Mouse (Mus musculus) hindbrain, embryonic 12.5 days (tissue): ENCODE results near the gene Serpinh1. TPM values are rescaled to one million over a fixed set of nuclear protein-coding genes. Genes with fewer than 3 reads are reported as not detected.
"Not testable (repeated sequence)": the region's sequence is repeated elsewhere in the genome, so short reads cannot be mapped to it uniquely, and the experiment has no call there.

Experiments used
- ATAC-seq: fragments of 200-750 bp; cut with Nextera tagmentation; 2 replicates; pipeline ENCODE4 v1.8.0; 2017; ENCODE audit warnings: moderate TSS enrichment; ENCODE audit not compliant: low FRiP score
- H3K27ac ChIP-seq: fragments of 300-500 bp; sonication (generic); 2 replicates; pipeline ENCODE4 v1.5.1; 2016; ENCODE audit warnings: mild to moderate bottlenecking
- H3K27me3 ChIP-seq: fragments of 300-500 bp; sonication (generic); 2 replicates; pipeline ENCODE4 v1.6.1; 2016; ENCODE audit warnings: mild to moderate bottlenecking
- H3K36me3 ChIP-seq: fragments of 300-500 bp; sonication (generic); 2 replicates; pipeline ENCODE4 v1.6.1; 2016; ENCODE audit warnings: mild to moderate bottlenecking
- H3K4me1 ChIP-seq: fragments of 300-500 bp; sonication (generic); 2 replicates; pipeline ENCODE4 v1.6.1; 2016
- H3K4me2 ChIP-seq: fragments of 300-500 bp; sonication (generic); replicated peaks from 2 replicates; pipeline ENCODE4 v1.6.1; 2016; ENCODE audit warnings: mild to moderate bottlenecking
- H3K4me3 ChIP-seq: fragments of 300-500 bp; sonication (generic); 2 replicates; pipeline ENCODE4 v1.5.1; 2016; ENCODE audit warnings: mild to moderate bottlenecking
- H3K9ac ChIP-seq: fragments of 300-500 bp; sonication (generic); 2 replicates; pipeline ENCODE4 v1.6.1; 2016; ENCODE audit warnings: mild to moderate bottlenecking, moderate library complexity
- H3K9me3 ChIP-seq: fragments of 300-500 bp; sonication (generic); replicated peaks from 2 replicates; pipeline ENCODE4 v1.6.1; 2016; ENCODE audit warnings: mild to moderate bottlenecking
- WGBS: fragments of 180-500 bp; shearing (Covaris S2); methylation state at CpG from one replicate; pipeline ENCODE4 v1.1.7; 2016; 5-methylcytosine and 5-hydroxymethylcytosine counted together
- polyA plus RNA-seq: library from polyadenylated mRNA; unstranded; fragments of >200 nt; fragmentation: Nextera tagmentation; extraction: Ambion mirVana; gene quantifications from 2 replicates; pipeline ENCODE4 v1.2.1, GENCODE M21; 2016

Gene Serpinh1
- polyA plus RNA-seq, 1 experiment from 2014 or later: 838 TPM

- H3K4me2 ChIP-seq: peak overlapping the region; percentile 21; the same call in 1 of the 2 replicates
- H3K27me3 ChIP-seq: no peaks in the 10 kb centered on the region
- 0 out of 2 replicates have a peak overlapping the region, but pooled peaks have one; percentile 5 for H3K9ac ChIP-seq
- ATAC-seq: no peak
- peaks cover 76% of the 10 kb centered on the region for H3K4me1 ChIP-seq
- no peaks in the 10 kb centered on the region for H3K9me3 ChIP-seq
- no peak overlapping the region for H3K4me3 ChIP-seq
- peaks cover 29% of the 10 kb centered on the region for H3K36me3 ChIP-seq
- no peak overlapping the region for H3K27ac ChIP-seq
- 57% methylated on average over 5 of the region's 5 CpGs for WGBS
Measured at GRCm38 (mm10) chr7:99386030-99386429, 33.0 kb upstream of the Serpinh1 start.

GRCm38 (mm10) chr7:99384101-99384611, 31.1 kb upstream of the Serpinh1 start:
- Histone ChIP-seq H3K9ac (peak overlapping the region; percentile 82), H3K4me1 (peaks cover 72% of the 10 kb centered on the region), H3K4me2 (peak overlapping the region; percentile 89), H3K27me3 (no peaks in the 10 kb centered on the region), H3K27ac (peak overlapping the region; percentile 78), H3K9me3 (no peaks in the 10 kb centered on the region), H3K4me3 (peak overlapping the region; percentile 71), H3K36me3 (peaks cover 18% of the 10 kb centered on the region)
- WGBS: 19% methylated on average over 4 of the region's 4 CpGs
- no peak for ATAC-seq

GRCm38 (mm10) chr7:99383246-99383645, 30.2 kb upstream of the Serpinh1 start:
- no peaks in the 10 kb centered on the region for H3K9me3 ChIP-seq
- no peak for ATAC-seq
- peaks cover 10% of the 10 kb centered on the region for H3K36me3 ChIP-seq
- peak overlapping the region; percentile 71 for H3K4me3 ChIP-seq
- no peaks in the 10 kb centered on the region for H3K27me3 ChIP-seq
- H3K4me2 ChIP-seq: peak overlapping the region; percentile 89
- H3K4me1 ChIP-seq: peaks cover 72% of the 10 kb centered on the region
- WGBS: 42% methylated on average over 5 of the region's 5 CpGs
- H3K9ac ChIP-seq: peak overlapping the region; percentile 82
- H3K27ac ChIP-seq: peak overlapping the region; percentile 35; the same call in 1 of the 2 replicates

- H3K9me3 ChIP-seq: no peaks in the 10 kb centered on the region
- H3K4me2 ChIP-seq: peak overlapping the region; percentile 89
- H3K27me3 ChIP-seq: no peaks in the 10 kb centered on the region
- WGBS: 10% methylated on average over 30 of the region's 30 CpGs
- H3K4me3 ChIP-seq: peak overlapping the region; percentile 71
- peak overlapping the region; percentile 86 for H3K27ac ChIP-seq
- peaks cover 1% of the 10 kb centered on the region for H3K36me3 ChIP-seq
- H3K9ac ChIP-seq: peak overlapping the region; percentile 82
- 0 out of 2 replicates have a peak, but pooled peaks have one; percentile 0 for ATAC-seq
- peaks cover 69% of the 10 kb centered on the region for H3K4me1 ChIP-seq
Measured at GRCm38 (mm10) chr7:99382088-99383000, 29.3 kb upstream of the Serpinh1 start.

- H3K27me3 ChIP-seq: no peaks in the 10 kb centered on the region
- peak within 1 kb of the TSS; percentile 98 for H3K27ac ChIP-seq
- ATAC-seq: peak; percentile 96
- no peaks in the 10 kb centered on the region for H3K36me3 ChIP-seq
- peak within 1 kb of the TSS; percentile 89 for H3K4me2 ChIP-seq
- under 1% methylated on average over 73 of the region's 73 CpGs for WGBS
- peaks cover 67% of the 10 kb centered on the region for H3K4me1 ChIP-seq
- H3K4me3 ChIP-seq: peak within 1 kb of the TSS; percentile 71
- peak within 1 kb of the TSS; percentile 82 for H3K9ac ChIP-seq
- H3K9me3 ChIP-seq: no peaks in the 10 kb centered on the region
Measured at GRCm38 (mm10) chr7:99381214-99382087, 28.4 kb upstream of the Serpinh1 start, which contains the start of gene Gdpd5. TSS of gene Gdpd5 (plus strand) at chr7:99381414.

DNA sequence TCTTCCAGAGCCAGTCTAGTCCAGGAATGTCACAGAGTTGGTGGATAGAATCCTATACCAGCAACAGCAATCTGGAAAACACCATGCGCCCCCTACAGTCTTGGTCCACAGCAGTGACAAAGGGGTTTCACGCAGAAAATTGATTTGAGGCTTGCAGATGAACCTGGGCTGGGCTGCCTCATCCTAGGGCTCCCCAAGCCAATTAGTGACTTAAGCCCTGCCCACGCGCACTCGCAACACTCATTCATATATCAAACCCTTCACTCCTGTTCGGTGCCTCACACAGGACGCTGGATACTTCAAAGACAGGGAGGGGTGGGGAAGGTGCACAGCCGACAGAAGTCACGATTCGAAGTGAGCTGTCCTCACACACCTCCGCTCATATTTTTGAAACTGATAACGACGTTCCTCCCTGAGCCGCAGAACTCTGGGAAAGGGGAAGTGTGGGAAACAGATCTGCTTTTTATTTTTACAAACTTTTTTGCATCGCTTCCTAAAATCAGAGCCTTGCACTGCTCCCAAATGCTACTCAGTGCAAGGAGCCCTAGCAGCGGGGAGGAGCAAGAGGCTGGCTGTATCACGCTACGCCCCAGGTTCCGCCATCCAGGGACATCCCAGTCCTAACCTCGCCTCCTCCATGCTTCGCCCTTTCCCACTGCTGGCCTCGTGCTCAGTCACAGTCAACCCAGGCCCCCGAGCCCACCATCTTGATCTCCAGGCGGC, 27.6 kb upstream of the Serpinh1 start:
- no peaks in the 10 kb centered on the region for H3K36me3 ChIP-seq
- peak; percentile 66 for ATAC-seq
- no peaks in the 10 kb centered on the region for H3K27me3 ChIP-seq
- WGBS: under 1% methylated on average over 24 of the region's 24 CpGs
- H3K4me1 ChIP-seq: peaks cover 59% of the 10 kb centered on the region
- peak overlapping the region; percentile 98 for H3K27ac ChIP-seq
- H3K9ac ChIP-seq: peak overlapping the region; percentile 82
- H3K4me2 ChIP-seq: peak overlapping the region; percentile 89
- H3K9me3 ChIP-seq: no peaks in the 10 kb centered on the region
- peak overlapping the region; percentile 71 for H3K4me3 ChIP-seq

GRCm38 (mm10) chr7:99378870-99379269, 25.8 kb upstream of the Serpinh1 start:
- WGBS: 42% methylated on average over 8 of the region's 8 CpGs
- Histone ChIP-seq H3K27me3 (no peaks in the 10 kb centered on the region), H3K4me2 (no peak overlapping the region), H3K9ac (peak overlapping the region; percentile 27; the same call in 1 of the 2 replicates), H3K4me3 (no peak overlapping the region), H3K36me3 (no peaks in the 10 kb centered on the region), H3K9me3 (no peaks in the 10 kb centered on the region), H3K27ac (0 out of 2 replicates have a peak overlapping the region, but pooled peaks have one; percentile 30), H3K4me1 (peaks cover 44% of the 10 kb centered on the region)
- no peak for ATAC-seq

GRCm38 (mm10) chr7:99375455-99375854, 22.4 kb upstream of the Serpinh1 start:
- Histone ChIP-seq H3K4me1 (peaks cover 22% of the 10 kb centered on the region), H3K27ac (no peak overlapping the region), H3K9ac (no peak overlapping the region), H3K27me3 (no peaks in the 10 kb centered on the region), H3K9me3 (no peaks in the 10 kb centered on the region), H3K4me2 (no peak overlapping the region), H3K36me3 (no peaks in the 10 kb centered on the region), H3K4me3 (no peak overlapping the region)
- 6% methylated on average over 4 of the region's 4 CpGs for WGBS
- ATAC-seq: no peak

- not testable (repeated sequence) for H3K36me3 ChIP-seq, H3K4me2 ChIP-seq, H3K9me3 ChIP-seq, ATAC-seq, H3K27me3 ChIP-seq, H3K4me3 ChIP-seq, H3K9ac ChIP-seq, H3K27ac ChIP-seq
- 53% methylated on average over 3 of the region's 3 CpGs for WGBS
- peaks cover 11% of the 10 kb centered on the region for H3K4me1 ChIP-seq
Measured at GRCm38 (mm10) chr7:99374325-99374724, 21.3 kb upstream of the Serpinh1 start.

- no peak for ATAC-seq
- no peak overlapping the region for H3K4me3 ChIP-seq
- H3K27me3 ChIP-seq: no peaks in the 10 kb centered on the region
- H3K4me2 ChIP-seq: no peak overlapping the region
- no peaks in the 10 kb centered on the region for H3K36me3 ChIP-seq
- no peaks in the 10 kb centered on the region for H3K9me3 ChIP-seq
- 79% methylated on average over 6 of the region's 6 CpGs for WGBS
- H3K4me1 ChIP-seq: peaks cover 9% of the 10 kb centered on the region
- no peak overlapping the region for H3K27ac ChIP-seq
- H3K9ac ChIP-seq: no peak overlapping the region
Measured at GRCm38 (mm10) chr7:99366716-99367115, 13.7 kb upstream of the Serpinh1 start.

DNA sequence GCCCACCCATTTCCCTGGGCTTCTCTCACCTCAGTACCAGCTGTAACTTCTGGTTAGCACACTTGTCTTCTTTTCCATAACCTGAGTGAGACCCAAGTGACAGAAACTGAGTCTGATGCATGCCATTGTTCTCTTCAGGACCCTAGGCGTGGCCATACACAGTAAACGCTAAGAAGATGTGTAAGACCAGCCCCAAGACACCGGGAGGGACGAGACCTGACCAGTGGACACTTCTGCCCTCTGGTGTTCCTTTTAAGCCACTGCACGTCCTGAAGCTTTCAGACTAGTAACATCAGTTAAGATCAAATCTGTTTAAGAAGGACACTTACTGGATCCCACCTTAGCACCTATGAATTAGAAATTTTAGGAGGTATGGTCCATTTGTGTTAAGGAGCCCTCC, 12.0 kb upstream of the Serpinh1 start:
- H3K9me3 ChIP-seq: no peaks in the 10 kb centered on the region
- no peaks in the 10 kb centered on the region for H3K27me3 ChIP-seq
- H3K4me3 ChIP-seq: no peak overlapping the region
- no peaks in the 10 kb centered on the region for H3K36me3 ChIP-seq
- 0 out of 2 replicates have a peak overlapping the region, but pooled peaks have one; percentile 3 for H3K9ac ChIP-seq
- H3K4me1 ChIP-seq: peaks cover 24% of the 10 kb centered on the region
- peak; percentile 39; the same call in 1 of the 2 replicates for ATAC-seq
- peak overlapping the region; percentile 27 for H3K4me2 ChIP-seq
- 2% methylated on average over 5 of the region's 5 CpGs for WGBS
- no peak overlapping the region for H3K27ac ChIP-seq
